Mouse (Mus musculus) midbrain, embryonic 12.5 days (tissue): ENCODE measurements around the gene Fam117a. TPM values are rescaled to one million over a fixed set of nuclear protein-coding genes. Genes with fewer than 3 reads are reported as not detected.

ENCODE experiments used
- ATAC-seq: fragments of 200-750 bp; cut with Nextera tagmentation; 2 replicates; pipeline ENCODE4 v1.8.0; 2017; ENCODE audit warnings: low read depth, moderate TSS enrichment, moderate library complexity; ENCODE audit not compliant: low FRiP score
- H3K27ac ChIP-seq: fragments of 300-500 bp; sonication (generic); replicated peaks from 2 replicates; pipeline ENCODE4 v1.5.1; 2016; ENCODE audit warnings: mild to moderate bottlenecking
- H3K27me3 ChIP-seq: fragments of 300-500 bp; sonication (generic); 2 replicates; pipeline ENCODE4 v1.6.1; 2016; ENCODE audit warnings: mild to moderate bottlenecking
- H3K36me3 ChIP-seq: fragments of 300-500 bp; sonication (generic); 2 replicates; pipeline ENCODE4 v1.6.1; 2016
- H3K4me1 ChIP-seq: fragments of 300-500 bp; sonication (generic); 2 replicates; pipeline ENCODE4 v1.6.1; 2016
- H3K4me2 ChIP-seq: fragments of 300-500 bp; sonication (generic); replicated peaks from 2 replicates; pipeline ENCODE4 v1.6.1; 2016; ENCODE audit warnings: mild to moderate bottlenecking, moderate library complexity
- H3K4me3 ChIP-seq: fragments of 300-500 bp; sonication (generic); 2 replicates; pipeline ENCODE4 v1.5.1; 2016; ENCODE audit warnings: mild to moderate bottlenecking
- H3K9ac ChIP-seq: fragments of 300-500 bp; sonication (generic); replicated peaks from 2 replicates; pipeline ENCODE4 v1.6.1; 2016; ENCODE audit warnings: mild to moderate bottlenecking, moderate library complexity
- H3K9me3 ChIP-seq: fragments of 300-500 bp; sonication (generic); 2 replicates; pipeline ENCODE4 v1.6.1; 2016; ENCODE audit warnings: mild to moderate bottlenecking
- WGBS: fragments of 180-500 bp; shearing (Covaris S2); methylation state at CpG from one replicate; pipeline ENCODE4 v1.1.7; 2016; 5-methylcytosine and 5-hydroxymethylcytosine counted together
- polyA plus RNA-seq: library from polyadenylated mRNA; unstranded; fragments of >200 nt; fragmentation: Nextera tagmentation; extraction: Ambion mirVana; gene quantifications from 2 replicates; pipeline ENCODE4 v1.2.1, GENCODE M21; 2016

The Fam117a gene
- polyA plus RNA-seq, 1 experiment from 2014 or later: 7.8 TPM

GRCm38 (mm10) chr11:95353226-95353625 lies 16.4 kb downstream of the Fam117a start:
- H3K27ac ChIP-seq: no peak overlapping the region
- no peak for ATAC-seq
- no peaks in the 10 kb centered on the region for H3K9me3 ChIP-seq

GRCm38 (mm10) chr11:95354228-95354944 lies 17.6 kb downstream of the Fam117a start:
- 0 out of 2 replicates have a peak, but pooled peaks cover 3% of the 10 kb centered on the region for H3K4me1 ChIP-seq
- H3K9me3 ChIP-seq: no peaks in the 10 kb centered on the region
- no peak overlapping the region for H3K27ac ChIP-seq
- no peak for ATAC-seq
- no peaks in the 10 kb centered on the region for H3K36me3 ChIP-seq
- no peak overlapping the region for H3K9ac ChIP-seq
- H3K4me3 ChIP-seq: no peak overlapping the region
- H3K4me2 ChIP-seq: no peak overlapping the region
- no peaks in the 10 kb centered on the region for H3K27me3 ChIP-seq
- WGBS: 91% methylated on average over 14 of the region's 14 CpGs

More at GRCm38 (mm10) chr11:95353226-95353625, 16.4 kb downstream of the Fam117a start:
- Histone ChIP-seq H3K4me3 (no peak overlapping the region), H3K9ac (no peak overlapping the region), H3K4me1 (0 out of 2 replicates have a peak, but pooled peaks cover 3% of the 10 kb centered on the region), H3K36me3 (no peaks in the 10 kb centered on the region), H3K27me3 (no peaks in the 10 kb centered on the region), H3K4me2 (no peak overlapping the region)
- WGBS: 92% methylated on average over 9 of the region's 9 CpGs

- 91% methylated on average over 12 of the region's 12 CpGs for WGBS
- Histone ChIP-seq H3K27ac (no peak overlapping the region), H3K9me3 (no peaks in the 10 kb centered on the region), H3K4me2 (no peak overlapping the region), H3K36me3 (no peaks in the 10 kb centered on the region), H3K9ac (no peak overlapping the region), H3K4me3 (no peak overlapping the region), H3K4me1 (0 out of 2 replicates have a peak, but pooled peaks cover 3% of the 10 kb centered on the region), H3K27me3 (no peaks in the 10 kb centered on the region)
- ATAC-seq: no peak
Measured at GRCm38 (mm10) chr11:95354945-95355660, 18.3 kb downstream of the Fam117a start.

- WGBS: 95% methylated on average over 5 of the region's 5 CpGs
Measured at GRCm38 (mm10) chr11:95355661-95356011, 18.8 kb downstream of the Fam117a start.

GRCm38 (mm10) chr11:95356039-95356438 lies 19.2 kb downstream of the Fam117a start:
- Histone ChIP-seq H3K36me3 (no peaks in the 10 kb centered on the region), H3K27me3 (no peaks in the 10 kb centered on the region), H3K9ac (no peak overlapping the region), H3K27ac (no peak overlapping the region), H3K4me3 (no peak overlapping the region), H3K9me3 (no peaks in the 10 kb centered on the region), H3K4me2 (no peak overlapping the region), H3K4me1 (0 out of 2 replicates have a peak, but pooled peaks cover 3% of the 10 kb centered on the region)
- 84% methylated on average over 7 of the region's 7 CpGs for WGBS
- ATAC-seq: no peak

More at GRCm38 (mm10) chr11:95355661-95356011, 18.8 kb downstream of the Fam117a start:
- no peak for ATAC-seq
- Histone ChIP-seq H3K36me3 (no peaks in the 10 kb centered on the region), H3K4me1 (0 out of 2 replicates have a peak, but pooled peaks cover 3% of the 10 kb centered on the region), H3K4me2 (no peak overlapping the region), H3K27ac (no peak overlapping the region), H3K27me3 (no peaks in the 10 kb centered on the region), H3K4me3 (no peak overlapping the region), H3K9me3 (no peaks in the 10 kb centered on the region), H3K9ac (no peak overlapping the region)

GRCm38 (mm10) chr11:95356469-95357273 lies 19.9 kb downstream of the Fam117a start:
- WGBS: 85% methylated on average over 17 of the region's 17 CpGs
- 0 out of 2 replicates have a peak, but pooled peaks cover 3% of the 10 kb centered on the region for H3K4me1 ChIP-seq
- no peak overlapping the region for H3K4me3 ChIP-seq
- no peaks in the 10 kb centered on the region for H3K27me3 ChIP-seq
- H3K36me3 ChIP-seq: no peaks in the 10 kb centered on the region
- H3K9ac ChIP-seq: no peak overlapping the region
- ATAC-seq: no peak
- no peaks in the 10 kb centered on the region for H3K9me3 ChIP-seq
- H3K4me2 ChIP-seq: no peak overlapping the region
- H3K27ac ChIP-seq: no peak overlapping the region

- no peak overlapping the region for H3K4me2 ChIP-seq
- 0 out of 2 replicates have a peak, but pooled peaks cover 3% of the 10 kb centered on the region for H3K4me1 ChIP-seq
- no peak overlapping the region for H3K27ac ChIP-seq
- H3K36me3 ChIP-seq: no peaks in the 10 kb centered on the region
- no peaks in the 10 kb centered on the region for H3K9me3 ChIP-seq
- no peaks in the 10 kb centered on the region for H3K27me3 ChIP-seq
- WGBS: 54% methylated on average over 3 of the region's 3 CpGs
- H3K4me3 ChIP-seq: no peak overlapping the region
- no peak for ATAC-seq
- no peak overlapping the region for H3K9ac ChIP-seq
Measured at GRCm38 (mm10) chr11:95358263-95358662, 21.4 kb downstream of the Fam117a start.

GRCm38 (mm10) chr11:95364388-95364787 lies 27.6 kb downstream of the Fam117a start:
- H3K9ac ChIP-seq: no peak overlapping the region
- H3K4me1 ChIP-seq: no peaks in the 10 kb centered on the region
- ATAC-seq: no peak
- H3K9me3 ChIP-seq: no peaks in the 10 kb centered on the region
- no peak overlapping the region for H3K4me3 ChIP-seq
- no peaks in the 10 kb centered on the region for H3K27me3 ChIP-seq
- no peak overlapping the region for H3K4me2 ChIP-seq
- 84% methylated on average over 5 of the region's 5 CpGs for WGBS
- H3K36me3 ChIP-seq: no peaks in the 10 kb centered on the region
- H3K27ac ChIP-seq: no peak overlapping the region

- WGBS: 86% methylated on average over 10 of the region's 10 CpGs
- H3K36me3 ChIP-seq: no peaks in the 10 kb centered on the region
- H3K4me2 ChIP-seq: no peak overlapping the region
- no peaks in the 10 kb centered on the region for H3K4me1 ChIP-seq
- H3K9ac ChIP-seq: no peak overlapping the region
- H3K4me3 ChIP-seq: no peak overlapping the region
- H3K27me3 ChIP-seq: no peaks in the 10 kb centered on the region
- no peak for ATAC-seq
- H3K27ac ChIP-seq: no peak overlapping the region
- H3K9me3 ChIP-seq: no peaks in the 10 kb centered on the region
Measured at GRCm38 (mm10) chr11:95365596-95365995, 28.8 kb downstream of the Fam117a start.

- H3K9me3 ChIP-seq: no peaks in the 10 kb centered on the region
- H3K27ac ChIP-seq: no peak overlapping the region
- H3K27me3 ChIP-seq: no peaks in the 10 kb centered on the region
- H3K9ac ChIP-seq: no peak overlapping the region
- no peak overlapping the region for H3K4me3 ChIP-seq
- H3K36me3 ChIP-seq: no peaks in the 10 kb centered on the region
- no peak overlapping the region for H3K4me2 ChIP-seq
- 85% methylated on average over 6 of the region's 6 CpGs for WGBS
- no peak for ATAC-seq
- H3K4me1 ChIP-seq: no peaks in the 10 kb centered on the region
Measured at GRCm38 (mm10) chr11:95366280-95366897, 29.6 kb downstream of the Fam117a start.

GRCm38 (mm10) chr11:95367011-95367735 lies 30.4 kb downstream of the Fam117a start:
- no peaks in the 10 kb centered on the region for H3K27me3 ChIP-seq
- WGBS: 83% methylated on average over 8 of the region's 8 CpGs

More at GRCm38 (mm10) chr11:95367011-95367735, 30.4 kb downstream of the Fam117a start:
- Histone ChIP-seq H3K4me1 (no peaks in the 10 kb centered on the region), H3K9ac (no peak overlapping the region), H3K27ac (no peak overlapping the region), H3K36me3 (no peaks in the 10 kb centered on the region), H3K9me3 (no peaks in the 10 kb centered on the region), H3K4me2 (no peak overlapping the region), H3K4me3 (no peak overlapping the region)
- ATAC-seq: no peak
